Mouse (Mus musculus): ENCODE data around the gene Gprin2. TPM values are rescaled to one million over a fixed set of nuclear protein-coding genes. Genes with fewer than 3 reads are reported as not detected.
A peak's percentile ranks its signal among the peaks of the same experiment; 100 is the strongest.

Gene Gprin2
- total RNA-seq, 2 experiments from 2014 or later, result 0.08 to 0.29 TPM

GRCm38 (mm10) chr14:34200738-34201230 lies 669 bp downstream of the Gprin2 start:
- DNase-seq, result no peak

DNA sequence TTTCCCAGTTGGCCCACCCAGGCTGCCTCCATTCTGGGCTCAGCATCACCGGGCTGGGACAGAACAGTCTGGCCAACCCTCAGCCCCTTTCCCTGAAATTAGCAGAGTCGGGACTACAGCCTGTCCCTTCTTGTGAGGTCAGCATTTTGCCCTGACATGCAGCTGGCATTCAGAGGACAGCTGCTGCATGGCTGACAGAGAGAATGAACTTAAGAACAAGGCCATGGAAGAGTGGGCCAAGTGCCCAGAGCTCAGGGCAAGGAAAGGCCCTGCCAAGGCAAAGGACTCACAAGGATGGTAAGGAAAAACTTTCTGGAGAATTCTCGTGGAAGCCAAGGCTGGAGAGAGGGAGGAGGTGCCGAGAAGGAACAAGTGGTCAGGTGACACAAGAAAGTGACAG lies 4.7 kb downstream of the Gprin2 start:
- peak; percentile 20 for DNase-seq

DNA sequence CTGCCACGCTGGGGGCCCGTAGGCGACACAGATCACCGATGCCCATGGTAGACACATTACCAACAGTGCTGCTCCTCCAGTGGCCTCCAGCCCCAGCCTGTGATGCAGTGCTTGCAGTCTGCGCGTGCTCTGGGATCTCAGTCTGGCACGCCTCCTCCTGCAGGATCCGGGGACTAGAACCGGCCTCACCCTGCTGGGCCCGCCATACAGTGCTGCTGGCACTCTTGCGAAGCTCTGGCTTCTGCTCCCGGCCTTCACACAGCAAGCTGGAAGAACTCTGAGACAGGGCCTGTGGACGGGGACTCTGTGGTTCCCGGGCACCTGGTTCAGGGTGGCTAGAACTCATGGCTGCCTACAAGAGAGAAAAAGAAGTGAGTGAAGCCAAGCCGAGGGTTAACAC lies 6.0 kb downstream of the Gprin2 start:
- DNase-seq, result no peak

- no peak for DNase-seq
Measured at GRCm38 (mm10) chr14:34193879-34194278, 7.6 kb downstream of the Gprin2 start.

DNA sequence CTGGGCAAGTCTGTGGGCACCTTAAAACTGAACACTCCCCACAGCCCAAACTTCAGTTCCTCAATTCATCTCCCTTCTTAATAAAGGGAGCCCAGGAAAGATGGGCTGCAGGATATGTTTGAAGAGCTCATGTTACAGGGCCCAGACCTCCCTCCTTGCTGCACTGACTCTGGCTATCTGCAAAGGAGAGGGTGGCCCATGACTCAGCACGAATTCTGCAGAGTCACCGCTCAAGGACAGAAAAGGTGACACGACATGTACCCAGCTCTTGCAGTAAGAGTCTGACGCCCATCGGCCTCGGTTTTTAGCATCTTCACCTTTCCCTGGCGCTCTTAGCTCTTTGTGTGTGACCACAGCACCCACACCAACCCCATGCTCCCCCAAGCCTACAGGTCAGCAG lies 11.1 kb downstream of the Gprin2 start:
- no peak for DNase-seq

DNA sequence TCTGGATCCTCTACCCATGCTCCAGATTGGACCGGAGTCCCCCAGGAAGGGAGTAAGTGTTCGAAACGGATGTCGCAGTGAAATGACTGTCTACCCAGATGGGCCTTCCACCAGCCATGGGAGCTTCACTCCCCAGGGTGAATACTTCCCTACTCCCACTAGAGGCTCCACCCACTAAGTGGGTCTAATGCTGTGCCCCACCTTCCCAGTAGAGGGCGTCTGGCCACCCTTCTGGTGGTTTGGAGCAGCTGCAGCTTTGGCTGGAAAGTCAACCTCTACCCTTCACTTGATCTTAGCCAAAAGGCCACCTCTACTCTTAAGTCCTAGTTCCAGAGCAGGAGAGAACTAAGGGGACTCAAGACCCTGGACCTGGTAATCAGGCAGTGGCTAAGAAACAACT lies 12.8 kb downstream of the Gprin2 start:
- DNase-seq, result peak; percentile 27

GRCm38 (mm10) chr14:34183101-34183500 lies 18.4 kb downstream of the Gprin2 start:
- DNase-seq, result no peak

DNA sequence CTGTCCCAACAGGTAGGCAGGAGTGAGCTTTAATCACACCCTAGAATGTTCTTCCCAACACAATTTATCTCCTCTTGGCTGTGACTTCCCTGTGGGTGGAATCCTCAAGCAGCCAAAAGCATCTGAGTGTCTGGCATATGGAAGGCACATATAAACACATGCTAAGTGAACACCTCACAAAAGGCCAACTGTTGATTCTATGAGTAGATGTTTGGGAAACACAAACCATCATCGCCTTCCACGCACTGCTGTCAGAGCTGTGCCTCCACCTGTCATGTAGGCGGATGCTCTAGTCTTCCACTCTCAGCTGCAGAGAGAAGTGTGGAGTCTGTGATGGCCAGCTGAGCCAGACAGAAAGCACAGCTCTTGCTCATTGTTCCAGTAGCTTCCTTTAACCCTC lies 22.1 kb downstream of the Gprin2 start:
- no peak for DNase-seq

DNA sequence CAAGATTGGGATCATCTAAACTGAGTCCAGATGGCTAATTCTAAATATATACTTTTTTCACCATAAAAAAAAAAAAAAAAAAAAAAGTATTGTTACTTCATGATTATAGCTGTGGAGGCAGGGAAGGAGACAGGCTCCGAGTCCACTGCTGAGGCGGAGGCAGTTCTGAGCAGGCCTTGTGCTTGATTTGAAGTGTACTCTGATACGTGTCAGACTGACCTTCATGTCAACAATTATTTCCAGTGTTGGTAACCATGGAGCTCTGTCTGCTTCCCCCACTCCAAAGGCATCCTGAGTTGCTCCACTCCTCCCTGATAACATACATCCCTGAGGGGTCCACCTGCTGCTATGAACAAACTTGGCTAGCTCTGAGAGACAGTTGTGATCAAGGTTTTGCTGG lies 30.3 kb downstream of the Gprin2 start:
- no peak for DNase-seq

DNA sequence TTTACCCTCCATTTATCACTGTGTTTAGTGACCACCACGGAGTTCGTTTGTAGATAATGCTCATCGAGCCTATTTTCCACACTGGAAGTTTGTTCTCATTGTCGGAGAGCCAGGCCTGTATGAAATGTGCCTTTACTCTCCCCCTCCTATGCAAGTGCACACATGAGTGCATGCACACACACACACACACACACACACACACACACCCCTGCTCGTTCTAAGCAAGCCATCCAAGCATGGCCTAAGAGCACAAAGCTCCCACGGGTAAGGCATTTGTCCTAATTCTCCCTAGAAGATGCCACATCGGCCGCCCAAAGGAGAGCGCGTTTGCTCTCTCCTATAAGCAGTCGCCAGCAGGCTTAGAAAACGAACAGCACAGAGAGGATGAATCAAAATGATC lies 45.7 kb downstream of the Gprin2 start:
- no peak for DNase-seq

- no peak for DNase-seq
Measured at GRCm38 (mm10) chr14:34154601-34155337, 46.7 kb downstream of the Gprin2 start.

DNA sequence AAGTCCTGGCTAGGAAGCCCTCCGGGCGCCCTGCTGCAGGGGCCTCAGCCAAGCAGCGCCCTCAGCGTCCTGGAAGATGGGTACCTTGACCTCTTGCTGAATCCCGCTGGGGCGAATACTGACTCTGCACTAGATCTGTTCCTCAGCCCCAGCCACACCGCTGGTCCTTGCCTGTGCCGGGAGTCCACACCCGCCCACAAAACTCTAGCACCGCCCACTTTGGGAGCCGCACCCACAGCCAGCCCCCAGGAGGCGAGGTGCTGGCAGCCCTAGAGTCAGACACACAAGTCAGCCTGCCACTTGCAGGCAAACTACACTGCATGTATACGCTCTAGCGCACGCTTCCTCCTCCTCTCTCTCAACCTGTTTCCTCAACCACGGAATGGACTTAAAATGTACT lies 49.1 kb downstream of the Gprin2 start, which contains the start of gene Npy4r:
Gene Npy4r, minus strand, starts transcription at position 148 of the 400 bp plus-strand sequence.
- DNase-seq, result peak; percentile 65

DNA sequence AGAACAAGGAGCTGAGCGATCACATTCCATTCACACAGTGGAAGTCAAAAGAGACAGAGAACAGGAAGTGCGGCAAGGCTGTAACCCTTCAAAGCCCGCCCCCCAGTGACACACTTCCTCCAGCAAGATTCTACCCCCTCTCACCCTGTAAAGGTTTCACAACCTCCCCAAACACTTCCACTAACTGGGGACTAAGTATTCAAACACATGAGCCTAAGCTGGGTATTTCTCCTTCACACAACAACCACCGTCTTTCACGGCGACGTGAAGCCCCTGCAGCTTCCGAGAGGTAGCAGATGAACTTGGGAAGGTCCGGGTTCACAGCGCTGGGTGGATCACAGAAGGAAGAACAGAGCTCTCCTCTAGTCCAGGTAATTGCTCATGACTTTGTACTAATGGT lies 58.5 kb downstream of the Gprin2 start:
- no peak for DNase-seq

- DNase-seq, result no peak
Measured at GRCm38 (mm10) chr14:34142316-34142715, 59.1 kb downstream of the Gprin2 start.

DNA sequence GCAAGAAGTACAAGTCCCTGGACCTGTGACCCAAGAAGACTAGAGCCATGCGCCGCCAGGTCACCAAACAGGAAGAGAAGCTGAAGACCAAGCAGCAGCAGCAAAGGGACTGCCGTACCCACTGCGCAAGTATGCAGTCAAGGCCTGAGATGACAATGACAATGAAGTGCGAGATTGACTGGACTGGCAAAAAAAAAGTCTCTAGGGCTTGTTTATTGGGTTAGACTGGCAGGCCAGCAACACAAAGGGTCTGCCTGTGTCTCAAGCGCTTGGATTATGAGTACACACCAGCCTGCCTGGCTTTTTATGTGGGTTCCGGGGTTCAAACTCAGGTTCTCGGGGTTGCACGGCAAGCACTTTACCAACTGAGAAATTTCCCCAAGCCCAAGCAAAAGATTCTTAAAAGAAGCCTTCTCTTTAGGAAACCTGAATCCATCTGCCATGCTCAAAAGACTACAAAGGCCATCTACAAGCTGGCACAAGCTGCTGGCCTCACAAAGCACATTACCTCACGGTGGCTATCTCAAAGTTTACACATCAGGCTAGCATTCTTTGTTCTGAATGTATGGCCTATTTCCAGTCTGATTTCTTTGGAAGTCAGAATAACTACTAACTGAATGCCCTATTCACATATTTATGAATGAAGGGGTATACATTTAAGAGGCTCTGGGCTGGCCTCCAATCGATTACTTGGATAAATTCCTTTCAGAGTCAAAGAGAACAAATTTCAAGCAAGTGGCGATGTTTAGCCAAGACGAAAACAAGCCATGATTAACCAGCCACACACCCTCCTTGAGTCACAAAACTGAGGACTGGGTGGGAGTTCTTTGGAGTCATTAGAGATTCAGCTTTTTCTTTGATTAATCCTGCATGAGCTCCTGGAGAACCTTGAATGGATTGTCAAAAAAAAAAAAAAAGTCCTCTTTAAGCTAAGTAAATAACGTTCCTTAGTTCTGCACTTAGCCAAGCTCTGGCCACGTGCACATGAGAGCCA lies 61.5 kb downstream of the Gprin2 start:
- DNase-seq, result no peak

Other genes with a start within 250 kb of the Gprin2 start
- not detected for gene Rbp3, start 247.7 kb downstream of the Gprin2 start, total RNA-seq (2021)
- not detected for gene Zfp488, start 222.9 kb downstream of the Gprin2 start, total RNA-seq (2021)
- gene Gm30083, start 186.5 kb downstream of the Gprin2 start, total RNA-seq (2021), result not detected
- gene Gm5460, start 184.9 kb downstream of the Gprin2 start, total RNA-seq (2021), result not detected
- not detected for gene Antxrl, start 148.9 kb downstream of the Gprin2 start, total RNA-seq (2021)
- gene Anxa8, start 115.7 kb downstream of the Gprin2 start, total RNA-seq (2021), result 1 to 10 TPM in 1 of 2 experiments, under 1 TPM in 1; 0.61 to 1.7 TPM
- not detected for gene A630023A22Rik, start 98.9 kb downstream of the Gprin2 start, total RNA-seq (2021)
- under 1 TPM; 0.13 to 0.27 TPM for gene Npy4r, start 49.2 kb downstream of the Gprin2 start, total RNA-seq (2021)
- under 1 TPM; 0.51 to 0.67 TPM for gene Syt15, start 17.9 kb upstream of the Gprin2 start, total RNA-seq (2021)
- gene Shld2, start 108.8 kb upstream of the Gprin2 start, total RNA-seq (2021), result 1 to 10 TPM; 8.6 to 9.0 TPM
- gene Glud1, start 109.1 kb upstream of the Gprin2 start, total RNA-seq (2021), result 100 to 1,000 TPM; 124 to 137 TPM
- gene Fam25c, start 153.8 kb upstream of the Gprin2 start, total RNA-seq (2021), result 1 to 10 TPM in 1 of 2 experiments, under 1 TPM in 1; 0.82 to 1.3 TPM
- gene Sncg, start 173.1 kb upstream of the Gprin2 start, total RNA-seq (2021), result 10 to 100 TPM in 1 of 2 experiments, 1 to 10 TPM in 1; 3.3 to 34.6 TPM
- 10 to 100 TPM in 1 of 2 experiments, 1 to 10 TPM in 1; 7.4 to 12.7 TPM for gene Mmrn2, start 173.8 kb upstream of the Gprin2 start, total RNA-seq (2021)